Mouse (Mus musculus) kidney, adult 8-10 months (tissue): ENCODE measurements at regions not wholly inside any gene's neighbourhood (a gene's known extent, or its start where the extent isn't known, plus 50 kb on each side); places are given as distances from the start of the nearest gene placed in this dataset.

Experiments used
- DNase-seq, 2 experiments: peaks; one replicate each; pipeline ENCODE4 v3.0.0; 2022

- DNase-seq, result peak; percentile 77 to 83
Observed at GRCm38 (mm10) chr7:143951172-143951571, 50.6 kb upstream of the Shank2 start.
